Mouse (Mus musculus): ENCODE data around the gene Cend1.
A peak's percentile ranks its signal among the peaks of the same experiment; 100 is the strongest.

GRCm38 (mm10) chr7:141443081-141443821, 14.0 kb upstream of the Cend1 start:
- TF ChIP-seq POLR2A (IDR thresholded peaks at IDR 0.05; ENCODE audit: extremely low read depth, insufficient read depth, low read length) (no peak), CTCF (IDR thresholded peaks at IDR 0.05; ENCODE audit: low read depth, low read length) (peak; percentile 23; the same call in 1 of the 2 replicates)

Measured in liver, adult 2 months (tissue).